Mouse (Mus musculus) regulatory T cell (primary cell): ENCODE measurements around the gene Abca3.

Experiments
- in situ Hi-C: fragments of 300-600 bp; cut with MboI, MseI; formaldehyde crosslinking; loops from one replicate; pipeline ENCODE4 v1.15.1; 2025; ENCODE audit warnings: high pct_unique_total_duplicates

The Abca3 gene

GRCm38 (mm10) chr17:24351760-24352357 lies at the start of gene Abca3:
Abca3 (plus strand) TSS chr17:24351950.
- in situ Hi-C loops = no loop called here

GRCm38 (mm10) chr17:24307500-24307899 lies 44.2 kb upstream of the Abca3 start:
- in situ Hi-C loops = no loop called here

- in situ Hi-C loops = no loop called here
Measured at GRCm38 (mm10) chr17:24320826-24321225, 30.9 kb upstream of the Abca3 start.

- in situ Hi-C loops = no loop called here
Measured at GRCm38 (mm10) chr17:24325051-24325450, 26.7 kb upstream of the Abca3 start.

GRCm38 (mm10) chr17:24327656-24328055 lies 24.1 kb upstream of the Abca3 start:
- in situ Hi-C loops = no loop called here

- in situ Hi-C loops = no loop called here
Measured at GRCm38 (mm10) chr17:24344672-24345071, 7.1 kb upstream of the Abca3 start.

- in situ Hi-C loops = no loop called here
Measured at GRCm38 (mm10) chr17:24346831-24347230, 4.9 kb upstream of the Abca3 start.

GRCm38 (mm10) chr17:24349176-24349575 lies 2.6 kb upstream of the Abca3 start:
- in situ Hi-C loops = no loop called here

GRCm38 (mm10) chr17:24350926-24351759 lies 607 bp upstream of the Abca3 start, which contains the start of gene Abca17:
Abca17 (minus strand) TSS chr17:24351068.
- in situ Hi-C loops = no loop called here

- in situ Hi-C loops = no loop called here
Measured at GRCm38 (mm10) chr17:24352370-24353194, 832 bp downstream of the Abca3 start.

- in situ Hi-C loops = no loop called here
Measured at GRCm38 (mm10) chr17:24353960-24354359, 2.2 kb downstream of the Abca3 start.

- in situ Hi-C loops = no loop called here
Measured at GRCm38 (mm10) chr17:24355284-24355683, 3.5 kb downstream of the Abca3 start.

- in situ Hi-C loops = no loop called here
Measured at GRCm38 (mm10) chr17:24359006-24359405, 7.3 kb downstream of the Abca3 start.

GRCm38 (mm10) chr17:24359903-24360302 lies 8.2 kb downstream of the Abca3 start:
- in situ Hi-C loops = no loop called here

- in situ Hi-C loops = no loop called here
Measured at GRCm38 (mm10) chr17:24360841-24361240, 9.1 kb downstream of the Abca3 start.

- in situ Hi-C loops = no loop called here
Measured at GRCm38 (mm10) chr17:24361291-24361690, 9.5 kb downstream of the Abca3 start.

GRCm38 (mm10) chr17:24362527-24362926 lies 10.8 kb downstream of the Abca3 start:
- in situ Hi-C loops = no loop called here

GRCm38 (mm10) chr17:24364461-24364860 lies 12.7 kb downstream of the Abca3 start:
- in situ Hi-C loops = no loop called here

GRCm38 (mm10) chr17:24365863-24366262 lies 14.1 kb downstream of the Abca3 start:
- in situ Hi-C loops = no loop called here

- in situ Hi-C loops = no loop called here
Measured at GRCm38 (mm10) chr17:24375094-24375712, 23.5 kb downstream of the Abca3 start.

- in situ Hi-C loops = no loop called here
Measured at GRCm38 (mm10) chr17:24375886-24376285, 24.1 kb downstream of the Abca3 start.

GRCm38 (mm10) chr17:24378496-24378895 lies 26.7 kb downstream of the Abca3 start:
- in situ Hi-C loops = no loop called here
